Mouse (Mus musculus): Measurements from ENCODE around the gene Fmod.

- TF ChIP-seq MAFK (IDR thresholded peaks at IDR 0.05; ENCODE audit: insufficient read depth, low read depth, low read length) = no peak
- TF ChIP-seq CHD2 (IDR thresholded peaks at IDR 0.05; ENCODE audit: low read depth, low read length) = no peak
- TF ChIP-seq ZC3H11A (IDR thresholded peaks at IDR 0.05; ENCODE audit: borderline replicate concordance, low read depth, low read length) = no peak
- no peak for TF ChIP-seq HCFC1 (IDR thresholded peaks at IDR 0.05; ENCODE audit: borderline replicate concordance, insufficient read depth, low read length)
- no peak for TF ChIP-seq ZNF384 (IDR thresholded peaks at IDR 0.05; ENCODE audit: low read depth, low read length)
Measured at GRCm38 (mm10) chr1:134026741-134027140, 10.3 kb upstream of the Fmod start.

All from ES-E14 (cell line).